Mouse (Mus musculus) cerebellum, postnatal 10 days (tissue): ENCODE measurements around the gene Exd1.
"Not testable (repeated sequence)": the region's sequence is repeated elsewhere in the genome, so short reads cannot be mapped to it uniquely, and the experiment has no call there.

Experiments used
- DNase-seq, 2 experiments: peaks; one replicate each; pipeline ENCODE4 v3.0.0; 2021; ENCODE audit warnings: mixed read lengths in 2 of 2

Gene Exd1

GRCm38 (mm10) chr2:119538802-119539201, 8.6 kb downstream of the Exd1 start:
- no peak for DNase-seq

GRCm38 (mm10) chr2:119525422-119525821, 22.0 kb downstream of the Exd1 start:
- no peak for DNase-seq

- DNase-seq, result no peak
Observed at GRCm38 (mm10) chr2:119523836-119524235, 23.6 kb downstream of the Exd1 start.

GRCm38 (mm10) chr2:119520550-119520949, 26.9 kb downstream of the Exd1 start:
- peak; percentile 4 to 8 for DNase-seq

- no peak for DNase-seq
Observed at GRCm38 (mm10) chr2:119516811-119517210, 30.6 kb downstream of the Exd1 start.

GRCm38 (mm10) chr2:119514026-119514522, 33.4 kb downstream of the Exd1 start:
- DNase-seq, result no peak

GRCm38 (mm10) chr2:119512292-119512691, 35.1 kb downstream of the Exd1 start:
- peak in 1 of 2 experiments; percentile 3 for DNase-seq

GRCm38 (mm10) chr2:119510856-119511255, 36.6 kb downstream of the Exd1 start:
- DNase-seq, result no peak

GRCm38 (mm10) chr2:119508518-119508917, 38.9 kb downstream of the Exd1 start:
- DNase-seq, result not testable (repeated sequence)

GRCm38 (mm10) chr2:119507108-119507507, 40.3 kb downstream of the Exd1 start:
- no peak for DNase-seq

GRCm38 (mm10) chr2:119500965-119501652, 46.3 kb downstream of the Exd1 start:
- no peak for DNase-seq

GRCm38 (mm10) chr2:119498859-119499258, 48.6 kb downstream of the Exd1 start:
- DNase-seq, result no peak

- DNase-seq, result no peak
Observed at GRCm38 (mm10) chr2:119496082-119496481, 51.3 kb downstream of the Exd1 start.

- DNase-seq, result no peak
Observed at GRCm38 (mm10) chr2:119491953-119492352, 55.5 kb downstream of the Exd1 start.

- DNase-seq, result peak; percentile 18 to 20
Observed at GRCm38 (mm10) chr2:119486488-119486887, 60.9 kb downstream of the Exd1 start.

GRCm38 (mm10) chr2:119482307-119482706, 65.1 kb downstream of the Exd1 start:
- DNase-seq, result no peak

- DNase-seq, result no peak
Observed at GRCm38 (mm10) chr2:119478397-119478749, 69.1 kb downstream of the Exd1 start.

GRCm38 (mm10) chr2:119477571-119478396, 69.6 kb downstream of the Exd1 start, which contains the start of gene Ino80:
Gene Ino80, minus strand, starts transcription at chr2:119477687.
- peak; percentile 99 for DNase-seq

- peak; percentile 74 to 78 for DNase-seq
Observed at GRCm38 (mm10) chr2:119476621-119477391, 70.6 kb downstream of the Exd1 start.

- no peak for DNase-seq
Observed at GRCm38 (mm10) chr2:119476166-119476565, 71.3 kb downstream of the Exd1 start.
